Mouse (Mus musculus) embryo, embryonic 9.5 days (tissue): ENCODE data around the gene Ubqln5.

Source experiments
- DNase-seq: peaks from one replicate; pipeline ENCODE4 v3.0.0-alpha.2; 2017; ENCODE audit errors: extremely low spot score

The Ubqln5 gene

DNA sequence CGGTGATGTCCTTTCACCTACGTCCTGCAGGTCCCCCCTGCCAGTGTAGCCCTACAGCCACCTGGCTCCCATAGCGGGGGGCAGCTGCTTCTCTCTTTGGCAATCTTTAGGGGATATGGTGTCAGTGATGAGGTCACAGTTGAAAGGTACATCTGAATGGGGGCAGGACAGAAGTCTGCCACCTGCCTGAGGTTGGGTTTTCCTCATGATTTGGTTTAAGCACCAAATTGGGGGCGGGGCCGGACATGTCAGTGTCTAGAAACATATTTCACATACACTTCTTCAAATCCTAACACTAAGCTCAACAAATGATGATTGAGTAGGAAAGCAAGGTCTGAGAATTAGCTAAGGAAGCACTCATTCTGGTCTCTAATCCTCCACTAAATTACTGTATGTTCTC lies at the start of gene Ubqln5:
Gene Ubqln5 (minus strand): TSS at position 101 of the 400 bp plus-strand sequence.
- no peak for DNase-seq

DNA sequence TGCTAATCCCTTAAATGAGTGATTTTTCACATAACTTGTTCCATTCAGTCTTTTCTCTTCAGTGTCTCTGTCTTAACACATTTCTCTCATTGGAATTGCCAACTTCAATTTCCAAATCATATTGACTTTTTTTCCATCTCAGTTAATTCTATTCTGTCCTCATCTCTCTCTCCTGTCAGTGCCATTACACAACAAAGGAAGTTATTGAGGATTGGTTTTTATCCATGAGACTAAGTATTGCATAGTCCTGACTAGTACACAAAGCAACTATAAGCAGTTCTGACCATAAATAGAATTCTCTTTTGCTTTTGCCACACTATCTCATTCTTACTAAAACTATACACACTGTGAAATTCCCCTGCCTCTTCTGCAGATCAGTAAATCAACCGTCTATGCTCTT lies 49.4 kb upstream of the Ubqln5 start:
- DNase-seq: no peak

DNA sequence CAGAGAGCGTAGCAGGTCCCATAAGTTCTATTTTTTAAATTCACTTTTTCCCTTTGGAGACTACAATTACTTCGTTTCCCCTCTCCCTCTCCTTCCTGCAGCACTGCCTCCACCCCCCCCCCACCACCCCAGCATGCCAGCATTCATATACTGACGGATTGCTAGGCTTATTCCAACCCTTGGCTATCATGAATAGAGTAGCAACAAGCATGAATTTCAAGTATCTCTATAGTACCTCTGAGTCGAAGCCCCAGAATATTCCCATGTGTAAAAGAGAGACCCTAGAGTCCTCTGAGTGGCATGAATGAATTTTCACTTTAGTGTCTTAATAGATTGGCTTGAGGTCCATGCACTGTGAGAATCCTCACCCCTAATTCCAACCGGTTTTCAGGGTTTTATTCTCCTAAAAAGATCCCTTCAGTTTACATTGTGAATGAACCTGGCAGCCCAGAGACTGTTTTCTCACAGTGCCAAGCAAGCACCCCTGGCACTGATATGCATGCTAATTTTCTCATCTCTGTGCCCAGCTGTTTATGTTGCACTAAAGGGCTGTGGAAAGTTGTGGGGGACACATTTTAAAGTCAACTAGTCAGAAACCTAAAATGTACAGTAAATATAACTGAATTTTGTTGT lies 48.9 kb upstream of the Ubqln5 start:
- no peak for DNase-seq

DNA sequence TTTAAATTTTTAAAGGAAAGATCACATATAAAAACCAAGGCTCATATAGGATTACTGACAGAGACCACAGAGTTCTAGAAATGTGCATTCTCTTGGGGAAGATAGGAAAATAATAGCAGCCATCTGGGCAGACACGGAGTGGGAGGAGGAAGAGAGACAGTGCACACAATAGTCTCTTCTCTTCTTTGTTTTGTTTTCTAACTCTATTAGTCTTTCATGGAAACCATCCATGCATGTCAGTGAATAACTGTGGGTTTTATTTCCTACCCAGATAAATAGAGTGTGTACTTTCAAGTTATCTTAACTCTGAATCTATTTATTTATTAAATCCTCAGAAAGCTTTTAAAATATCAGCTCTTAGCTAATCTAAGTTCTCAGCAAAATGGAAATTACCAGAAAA lies 45.5 kb upstream of the Ubqln5 start:
- DNase-seq: no peak

DNA sequence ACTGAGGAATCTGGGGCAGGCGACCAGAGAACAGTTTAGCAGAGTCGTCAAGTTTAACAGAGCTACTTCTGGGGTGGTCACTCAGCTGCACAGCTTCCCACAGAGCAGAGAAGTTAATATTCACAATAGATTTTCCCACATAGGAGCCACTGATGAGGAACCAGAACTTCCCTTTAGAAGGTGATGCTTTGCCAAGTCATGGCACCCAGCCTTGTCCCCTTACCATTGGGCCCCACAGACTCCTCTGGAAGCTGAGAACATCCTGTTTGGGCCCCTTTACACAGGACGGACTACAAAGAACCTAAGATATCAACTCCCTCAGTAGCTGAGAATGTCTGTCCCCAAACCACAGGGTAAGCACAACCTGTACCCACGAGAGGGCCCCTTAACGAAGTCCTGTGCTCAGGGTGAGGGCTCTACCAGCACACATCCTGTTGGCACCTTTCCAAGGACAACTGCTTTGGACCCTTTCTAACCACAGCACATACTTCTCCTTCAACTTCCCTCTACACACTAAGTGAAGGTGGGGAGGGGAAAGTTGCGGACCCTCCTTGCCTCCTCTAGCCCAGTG lies 40.1 kb upstream of the Ubqln5 start:
- no peak for DNase-seq

DNA sequence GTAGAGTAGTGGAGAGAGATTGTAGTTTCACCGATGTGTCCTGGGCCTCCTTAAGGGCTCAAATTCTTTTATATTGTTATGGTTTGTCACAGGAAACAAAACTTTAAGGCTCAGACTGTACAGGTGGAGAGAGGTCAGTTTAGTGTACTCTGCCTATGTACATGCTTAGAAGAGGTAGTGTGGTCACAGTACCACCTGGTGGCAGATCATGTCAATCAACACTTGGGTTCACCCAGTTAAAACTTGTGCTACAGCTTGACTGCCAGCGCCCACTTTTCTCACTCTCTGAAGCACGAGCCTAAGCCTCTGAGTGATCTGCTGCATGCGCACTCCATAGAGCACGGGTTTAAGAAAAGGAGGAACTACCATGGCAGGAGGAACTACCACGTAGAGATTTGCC lies 37.5 kb upstream of the Ubqln5 start:
- no peak for DNase-seq

DNA sequence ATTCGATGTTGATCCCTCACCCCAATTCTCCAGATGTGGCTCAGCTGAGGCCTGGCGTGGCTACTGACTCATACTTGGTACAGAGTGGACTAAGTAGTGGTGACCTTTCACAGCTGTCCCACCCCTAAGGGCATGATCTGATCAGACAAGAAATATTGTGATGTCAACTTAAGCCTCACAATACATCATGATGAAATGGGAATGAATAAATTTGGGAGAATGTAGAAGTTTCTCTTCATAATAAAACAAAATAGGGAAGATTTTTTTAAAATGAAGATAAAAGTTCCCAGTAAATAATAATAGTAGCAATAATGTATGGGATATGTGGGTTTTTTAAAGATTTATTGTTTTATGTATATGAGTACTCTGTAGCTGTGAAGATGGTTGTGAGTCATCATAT lies 20.8 kb upstream of the Ubqln5 start, which contains the start of gene Ubqlnl:
Gene Ubqlnl (minus strand): TSS at position 101 of the 400 bp plus-strand sequence.
- DNase-seq: no peak

DNA sequence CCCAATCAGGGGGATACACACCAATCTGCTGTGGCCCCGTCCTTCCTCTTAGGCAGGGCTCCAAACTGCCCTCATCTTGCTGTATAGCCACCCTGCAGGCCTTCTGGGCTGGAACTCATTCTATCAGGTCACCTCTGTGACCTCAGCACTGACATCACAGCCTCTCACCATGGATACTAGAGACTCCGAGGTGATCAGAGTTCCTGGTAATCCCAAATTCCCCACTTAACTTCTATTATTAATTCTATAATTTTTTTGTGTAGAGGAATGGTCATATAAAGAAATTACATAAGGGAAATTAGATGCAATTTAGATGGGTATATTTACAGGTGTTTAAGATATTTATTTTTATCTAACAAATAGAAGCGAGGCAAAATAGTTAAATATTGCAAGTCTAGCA lies 13.6 kb upstream of the Ubqln5 start, which contains the start of gene Ubqln3:
Gene Ubqln3 (minus strand): TSS at position 101 of the 400 bp plus-strand sequence.
- no peak for DNase-seq

DNA sequence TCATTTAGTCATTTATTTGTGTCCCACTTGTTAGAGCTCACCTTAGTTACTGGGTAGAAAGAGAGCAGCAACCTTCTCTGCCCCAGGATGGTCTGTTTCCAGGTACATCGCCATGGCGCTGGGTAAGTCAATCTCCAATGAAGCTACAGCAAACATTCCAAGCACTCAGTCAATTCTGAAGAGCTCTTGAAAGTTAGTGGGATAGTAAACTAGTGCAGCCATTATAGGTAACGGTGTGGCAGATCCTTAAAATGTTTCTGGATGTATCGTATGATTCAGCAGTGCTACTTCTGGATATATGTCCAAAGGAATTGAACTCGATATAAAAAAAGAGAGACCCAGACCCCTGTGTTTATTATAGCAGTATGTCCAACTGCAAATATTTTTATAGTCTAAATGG lies 7.7 kb upstream of the Ubqln5 start, which contains the start of gene Olfr643:
Gene Olfr643 (minus strand): TSS at position 101 of the 400 bp plus-strand sequence.
- no peak for DNase-seq

DNA sequence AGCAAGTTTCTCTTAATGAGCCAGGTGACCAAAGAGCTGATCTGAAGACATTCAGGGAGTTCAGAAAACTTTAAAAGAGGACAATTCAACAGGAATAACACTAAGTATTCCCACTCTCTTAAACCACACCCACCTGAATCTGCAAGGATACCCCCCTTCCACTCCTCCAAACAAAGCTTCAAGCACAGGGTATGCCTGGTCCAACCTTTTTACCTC lies 25.0 kb downstream of the Ubqln5 start, which contains the start of gene Olfr646:
Gene Olfr646 (plus strand): TSS at position 117 of the 216 bp plus-strand sequence.
- DNase-seq: no peak

DNA sequence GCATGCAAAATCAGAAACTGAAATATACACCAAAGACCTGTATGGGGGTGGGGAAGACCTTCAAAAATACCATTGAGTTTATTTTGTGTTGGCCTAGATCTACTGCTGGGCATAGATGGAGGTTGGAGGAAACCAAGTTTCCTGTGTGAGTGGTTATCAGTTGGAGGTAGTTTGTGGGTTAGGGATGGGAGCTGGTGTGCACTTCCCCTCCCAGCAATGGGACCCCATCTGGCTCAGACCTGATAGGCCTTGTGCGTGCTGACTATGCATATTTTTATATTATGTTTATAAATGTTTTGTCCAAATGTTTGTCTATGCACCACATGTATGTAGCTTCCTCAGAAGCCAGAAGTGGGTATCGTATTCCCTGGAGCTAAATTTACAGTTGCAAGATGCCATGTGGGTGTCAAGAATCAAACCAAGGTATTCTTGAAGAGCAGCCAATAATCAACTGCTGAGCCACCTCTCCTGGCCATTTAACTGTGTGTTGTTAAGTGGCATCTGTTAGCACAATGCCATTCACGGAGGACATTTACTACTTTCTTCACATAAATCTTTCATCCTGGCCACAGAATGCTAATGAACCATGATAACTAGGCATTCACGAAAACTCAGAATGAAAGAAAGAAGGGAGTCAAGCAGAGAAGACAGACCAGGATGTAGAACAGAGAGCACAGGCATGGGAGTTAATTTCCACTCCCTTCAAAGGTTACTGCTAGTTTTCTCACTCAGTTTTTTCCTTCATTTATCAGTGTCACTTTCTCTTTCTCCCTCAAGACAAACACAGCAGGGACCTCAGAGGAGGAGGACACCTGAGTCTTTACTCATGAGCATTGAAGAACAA lies 25.5 kb downstream of the Ubqln5 start:
- DNase-seq: no peak

DNA sequence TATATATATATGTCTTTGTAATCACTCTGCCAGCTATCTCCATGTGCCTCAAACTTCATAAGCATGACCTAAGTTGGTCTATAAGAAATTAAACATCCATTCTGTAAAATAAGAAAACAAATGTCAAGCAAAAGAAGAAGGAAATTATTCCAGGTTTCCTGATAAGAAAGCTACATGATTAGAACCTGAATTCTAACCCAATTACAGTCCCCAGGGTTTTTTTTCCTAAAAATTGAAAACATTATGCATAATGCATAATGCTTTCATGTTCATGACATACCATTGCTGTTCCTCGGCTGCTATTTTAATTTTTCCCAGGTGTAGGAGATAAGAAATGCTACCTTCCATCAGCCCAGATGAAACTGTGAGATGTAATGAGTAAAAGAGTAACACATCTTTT lies 44.3 kb downstream of the Ubqln5 start, which contains the start of gene Olfr645:
Gene Olfr645 (minus strand): TSS at position 101 of the 400 bp plus-strand sequence.
- no peak for DNase-seq
